Mouse (Mus musculus) liver, embryonic 16.5 days (tissue): ENCODE results near the gene Tvp23b. TPM values are rescaled to one million over a fixed set of nuclear protein-coding genes. Genes with fewer than 3 reads are reported as not detected.

Experiments
- ATAC-seq: fragments of 200-750 bp; cut with Nextera tagmentation; 2 replicates; pipeline ENCODE4 v1.8.0; 2017; ENCODE audit warnings: low read depth, mild to moderate bottlenecking, moderate number of reproducible peaks, moderate library complexity
- H3K27ac ChIP-seq: fragments of 300-500 bp; sonication (generic); 2 replicates; pipeline ENCODE4 v1.5.1; 2014; ENCODE audit warnings: mild to moderate bottlenecking, low read length
- H3K27me3 ChIP-seq: fragments of 300-500 bp; sonication (generic); 2 replicates; pipeline ENCODE4 v1.6.1; 2014; ENCODE audit warnings: low read depth, low read length, mixed read lengths; ENCODE audit not compliant: control insufficient read depth, insufficient read depth
- H3K36me3 ChIP-seq: fragments of 300-500 bp; sonication (generic); 2 replicates; pipeline ENCODE4 v1.6.1; 2014; ENCODE audit warnings: mild to moderate bottlenecking; ENCODE audit not compliant: control insufficient read depth, insufficient read depth
- H3K4me1 ChIP-seq: fragments of 300-500 bp; sonication (generic); 2 replicates; pipeline ENCODE4 v1.6.1; 2014; ENCODE audit warnings: low read depth, low read length, mixed read lengths; ENCODE audit not compliant: control insufficient read depth
- H3K4me2 ChIP-seq: fragments of 300-500 bp; sonication (generic); 2 replicates; pipeline ENCODE4 v1.6.1; 2014; ENCODE audit warnings: low read depth, low read length, mixed read lengths
- H3K4me3 ChIP-seq: fragments of 300-500 bp; sonication (generic); 2 replicates; pipeline ENCODE4 v1.5.1; 2014; ENCODE audit warnings: low read depth, mild to moderate bottlenecking, low read length
- H3K9ac ChIP-seq: fragments of 300-500 bp; sonication (generic); 2 replicates; pipeline ENCODE4 v1.6.1; 2014; ENCODE audit warnings: low read depth, low read length
- H3K9me3 ChIP-seq: fragments of 300-500 bp; sonication (generic); replicated peaks from 2 replicates; pipeline ENCODE4 v1.6.1; 2016; ENCODE audit warnings: low read length; ENCODE audit not compliant: control insufficient read depth
- WGBS: fragments of 180-500 bp; shearing (Covaris S2); extraction: QIAGEN DNeasy Blood & Tissue Kit; methylation state at CpG from one replicate; pipeline ENCODE4 v1.1.7; 2014; ENCODE audit not compliant: insufficient replicate concordance; 5-methylcytosine and 5-hydroxymethylcytosine counted together
- polyA plus RNA-seq: library from polyadenylated mRNA; unstranded; fragments of >200 nt; fragmentation: Nextera tagmentation; extraction: Ambion mirVana; gene quantifications from 2 replicates; pipeline ENCODE4 v1.2.1, GENCODE M21; 2015

Gene Tvp23b
- polyA plus RNA-seq, 1 experiment from 2014 or later = 26.1 TPM

- no peak overlapping the region for H3K4me3 ChIP-seq
- H3K27me3 ChIP-seq = no peaks in the 10 kb centered on the region
- H3K4me2 ChIP-seq = no peak overlapping the region
- ATAC-seq = no peak
- H3K4me1 ChIP-seq = no peaks in the 10 kb centered on the region
- H3K9me3 ChIP-seq = no peaks in the 10 kb centered on the region
- H3K9ac ChIP-seq = no peak overlapping the region
- no peaks in the 10 kb centered on the region for H3K36me3 ChIP-seq
- H3K27ac ChIP-seq = no peak overlapping the region
- 61% methylated on average over 2 of the region's 2 CpGs for WGBS
Measured at GRCm38 (mm10) chr11:62913141-62913540, 33.9 kb downstream of the Tvp23b start.

GRCm38 (mm10) chr11:62914532-62914931, 35.3 kb downstream of the Tvp23b start:
- Histone ChIP-seq H3K27ac (no peak overlapping the region), H3K9me3 (no peaks in the 10 kb centered on the region), H3K27me3 (no peaks in the 10 kb centered on the region), H3K9ac (no peak overlapping the region), H3K4me3 (no peak overlapping the region), H3K4me1 (no peaks in the 10 kb centered on the region), H3K4me2 (no peak overlapping the region), H3K36me3 (no peaks in the 10 kb centered on the region)
- WGBS = 44% methylated on average over 6 of the region's 6 CpGs
- ATAC-seq = no peak

GRCm38 (mm10) chr11:62915486-62915885, 36.2 kb downstream of the Tvp23b start:
- Histone ChIP-seq H3K4me1 (no peaks in the 10 kb centered on the region), H3K36me3 (no peaks in the 10 kb centered on the region), H3K27ac (no peak overlapping the region), H3K4me2 (no peak overlapping the region), H3K9me3 (no peaks in the 10 kb centered on the region), H3K9ac (no peak overlapping the region), H3K4me3 (no peak overlapping the region), H3K27me3 (no peaks in the 10 kb centered on the region)
- ATAC-seq = no peak
- 51% methylated on average over 2 of the region's 2 CpGs for WGBS

- Histone ChIP-seq H3K27ac (no peak overlapping the region), H3K4me2 (no peak overlapping the region), H3K4me1 (no peaks in the 10 kb centered on the region), H3K27me3 (no peaks in the 10 kb centered on the region), H3K9ac (no peak overlapping the region), H3K36me3 (no peaks in the 10 kb centered on the region), H3K4me3 (no peak overlapping the region), H3K9me3 (no peaks in the 10 kb centered on the region)
- peak; percentile 59; the same call in 1 of the 2 replicates for ATAC-seq
- WGBS = 12% methylated on average over 2 of the region's 2 CpGs
Measured at GRCm38 (mm10) chr11:62916765-62917164, 37.5 kb downstream of the Tvp23b start.

- no peak overlapping the region for H3K4me2 ChIP-seq
- 55% methylated on average over 6 of the region's 6 CpGs for WGBS
- H3K27me3 ChIP-seq = no peaks in the 10 kb centered on the region
- H3K36me3 ChIP-seq = no peaks in the 10 kb centered on the region
- ATAC-seq = no peak
- H3K9me3 ChIP-seq = no peaks in the 10 kb centered on the region
- H3K4me1 ChIP-seq = no peaks in the 10 kb centered on the region
- no peak overlapping the region for H3K9ac ChIP-seq
- no peak overlapping the region for H3K27ac ChIP-seq
- no peak overlapping the region for H3K4me3 ChIP-seq
Measured at GRCm38 (mm10) chr11:62919946-62920742, 40.9 kb downstream of the Tvp23b start.

GRCm38 (mm10) chr11:62920743-62921050, 41.4 kb downstream of the Tvp23b start:
- no peaks in the 10 kb centered on the region for H3K9me3 ChIP-seq
- no peaks in the 10 kb centered on the region for H3K36me3 ChIP-seq
- no peak overlapping the region for H3K4me3 ChIP-seq
- no peak overlapping the region for H3K4me2 ChIP-seq
- H3K9ac ChIP-seq = no peak overlapping the region
- H3K27me3 ChIP-seq = no peaks in the 10 kb centered on the region
- no peaks in the 10 kb centered on the region for H3K4me1 ChIP-seq
- H3K27ac ChIP-seq = no peak overlapping the region
- 27% methylated on average over 6 of the region's 6 CpGs for WGBS
- no peak for ATAC-seq

GRCm38 (mm10) chr11:62921052-62921977, 42.1 kb downstream of the Tvp23b start:
- WGBS = 25% methylated on average over 25 of the region's 25 CpGs
- Histone ChIP-seq H3K27me3 (no peaks in the 10 kb centered on the region), H3K27ac (no peak overlapping the region), H3K4me3 (no peak overlapping the region), H3K9ac (no peak overlapping the region), H3K36me3 (no peaks in the 10 kb centered on the region), H3K9me3 (no peaks in the 10 kb centered on the region), H3K4me1 (no peaks in the 10 kb centered on the region), H3K4me2 (0 out of 2 replicates have a peak overlapping the region, but pooled peaks have one; percentile 27)
- ATAC-seq = peak; percentile 45; the same call in 1 of the 2 replicates

GRCm38 (mm10) chr11:62924091-62924761, 45.0 kb downstream of the Tvp23b start:
- Histone ChIP-seq H3K4me3 (no peak overlapping the region), H3K36me3 (no peaks in the 10 kb centered on the region), H3K4me2 (no peak overlapping the region), H3K27me3 (no peaks in the 10 kb centered on the region), H3K4me1 (no peaks in the 10 kb centered on the region), H3K9ac (no peak overlapping the region), H3K9me3 (no peaks in the 10 kb centered on the region), H3K27ac (no peak overlapping the region)
- no peak for ATAC-seq
- WGBS = 32% methylated on average over 6 of the region's 6 CpGs
